Mouse (Mus musculus) ES-Bruce4 (cell line): Measurements from ENCODE around the gene Cit. TPM values are rescaled to one million over a fixed set of nuclear protein-coding genes. Genes with fewer than 3 reads are reported as not detected.

Experiments
- H3K27ac ChIP-seq: 2 replicates; pipeline ENCODE4 v1.5.1; 2012; ENCODE audit warnings: low read length, inconsistent platforms; ENCODE audit not compliant: insufficient read depth
- H3K27me3 ChIP-seq: 2 replicates; pipeline ENCODE4 v1.6.1; 2012; ENCODE audit warnings: mild to moderate bottlenecking, low read length, inconsistent platforms; ENCODE audit not compliant: control insufficient read depth, poor library complexity, insufficient read depth, severe bottlenecking
- H3K36me3 ChIP-seq: 2 replicates; pipeline ENCODE4 v1.6.1; 2012; ENCODE audit warnings: inconsistent platforms, mild to moderate bottlenecking, low read length, moderate library complexity; ENCODE audit not compliant: control insufficient read depth, poor library complexity, insufficient read depth, severe bottlenecking
- H3K4me1 ChIP-seq: one replicate; pipeline ENCODE4 v1.8.1; 2011; ENCODE audit warnings: low read length; ENCODE audit not compliant: control insufficient read depth, insufficient read depth
- H3K4me3 ChIP-seq: 2 replicates; pipeline ENCODE4 v1.5.1; 2011; ENCODE audit warnings: low read depth, mild to moderate bottlenecking, low read length
- H3K9ac ChIP-seq: 2 replicates; pipeline ENCODE4 v1.6.1; 2012; ENCODE audit warnings: low read depth, mild to moderate bottlenecking, inconsistent platforms; ENCODE audit not compliant: poor library complexity, severe bottlenecking
- H3K9me3 ChIP-seq: replicated peaks from 2 replicates; pipeline ENCODE4 v1.6.1; 2012; ENCODE audit warnings: mild to moderate bottlenecking, low read length, inconsistent platforms; ENCODE audit not compliant: control insufficient read depth, poor library complexity, insufficient read depth, severe bottlenecking
- CTCF ChIP-seq: IDR thresholded peaks from one replicate; pipeline ENCODE4 v1.8.1; 2011; ENCODE audit warnings: low read depth, low read length
- EP300 ChIP-seq: IDR thresholded peaks from 2 replicates; pipeline ENCODE4 v1.6.1; 2011; ENCODE audit warnings: low read depth, low read length; ENCODE audit not compliant: insufficient read depth
- POLR2A ChIP-seq: IDR thresholded peaks from one replicate; pipeline ENCODE4 v1.8.1; 2011; ENCODE audit warnings: low read length; ENCODE audit not compliant: insufficient read depth
- polyA plus RNA-seq: library from polyadenylated mRNA; stranded (reverse); fragments of >200 nt; gene quantifications from 2 replicates; pipeline ENCODE4 v1.2.4, GENCODE M21; 2011; ENCODE audit warnings: low read depth; ENCODE audit not compliant: missing spikeins, insufficient read depth, insufficient read length

Cit gene
- polyA plus RNA-seq, 1 experiment: 67.1 TPM

DNA sequence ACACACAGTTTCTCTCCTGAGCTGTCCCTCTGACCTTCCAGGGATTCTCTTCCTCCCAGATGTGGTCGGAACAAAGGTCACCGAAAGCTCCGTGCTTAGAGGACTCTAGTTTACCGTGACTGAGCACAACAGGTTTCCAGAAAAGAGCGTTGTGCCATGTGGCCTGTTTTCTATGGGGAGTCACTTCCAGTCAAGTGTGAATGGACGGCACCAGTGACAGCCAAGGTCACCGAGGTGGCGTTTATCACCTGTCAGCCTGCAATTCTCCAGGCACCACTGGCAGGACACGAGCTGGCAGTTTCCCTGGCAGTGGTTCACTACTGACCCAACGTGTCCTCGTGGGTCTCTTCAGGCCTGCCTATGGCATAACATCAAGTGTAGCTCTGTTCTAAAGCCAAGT, 174.3 kb downstream of the Cit start:
- H3K36me3 ChIP-seq: peaks cover 51% of the 10 kb centered on the region
- TF ChIP-seq EP300 (no peak), POLR2A (no peak), CTCF (no peak)
- no peaks in the 10 kb centered on the region for H3K9me3 ChIP-seq
- peaks cover 1% of the 10 kb centered on the region for H3K4me1 ChIP-seq
- no peak overlapping the region for H3K9ac ChIP-seq
- no peak overlapping the region for H3K4me3 ChIP-seq
- no peaks in the 10 kb centered on the region for H3K27me3 ChIP-seq
- no peak overlapping the region for H3K27ac ChIP-seq

DNA sequence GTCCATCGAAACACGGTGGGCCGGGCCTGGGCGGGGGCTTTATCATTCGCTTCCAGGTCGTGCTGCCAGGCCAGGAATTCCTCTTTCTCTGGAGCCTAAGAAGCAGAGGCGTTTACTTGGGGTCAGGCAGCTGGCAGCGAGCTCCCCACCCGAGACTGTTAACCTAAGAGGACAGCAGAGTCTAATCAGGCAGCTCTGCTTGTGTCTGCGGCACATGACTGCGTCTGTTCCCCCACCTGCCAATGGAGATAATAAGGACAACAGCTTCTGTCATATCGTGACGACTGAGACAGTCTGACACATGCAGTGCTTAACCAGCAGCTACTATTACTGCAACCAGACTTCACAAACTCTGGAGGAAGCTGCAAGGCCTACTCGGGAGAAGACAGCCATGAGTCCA, 176.5 kb downstream of the Cit start:
- no peaks in the 10 kb centered on the region for H3K27me3 ChIP-seq
- peaks cover 41% of the 10 kb centered on the region for H3K36me3 ChIP-seq
- no peaks in the 10 kb centered on the region for H3K9me3 ChIP-seq
- no peak for TF ChIP-seq EP300
- TF ChIP-seq POLR2A: no peak
- TF ChIP-seq CTCF: no peak
- no peak overlapping the region for H3K27ac ChIP-seq
- no peak overlapping the region for H3K4me3 ChIP-seq
- no peak overlapping the region for H3K9ac ChIP-seq
- peaks cover 1% of the 10 kb centered on the region for H3K4me1 ChIP-seq

DNA sequence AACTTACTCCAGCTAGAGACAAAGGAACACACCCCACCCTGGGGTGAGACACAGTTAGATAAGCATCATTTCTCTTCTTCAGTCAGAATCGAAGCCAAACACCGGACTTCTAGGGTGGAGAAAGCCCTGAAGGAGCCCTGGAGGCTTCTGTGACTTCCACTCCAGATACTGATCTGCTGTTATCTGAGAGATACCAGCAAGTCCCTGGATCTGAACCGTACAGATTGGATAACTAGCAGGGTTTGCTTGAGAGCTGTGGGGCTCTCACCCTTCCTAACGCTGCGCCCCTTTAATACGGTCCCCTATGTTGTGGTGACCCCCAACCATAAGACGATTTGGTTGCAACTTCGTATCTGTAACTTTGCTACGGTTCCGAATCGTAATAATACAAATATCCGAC, 177.1 kb downstream of the Cit start:
- Histone ChIP-seq H3K9ac (no peak overlapping the region), H3K27me3 (no peaks in the 10 kb centered on the region), H3K4me3 (no peak overlapping the region), H3K9me3 (no peaks in the 10 kb centered on the region), H3K27ac (no peak overlapping the region), H3K4me1 (peaks cover 1% of the 10 kb centered on the region), H3K36me3 (peaks cover 36% of the 10 kb centered on the region)
- TF ChIP-seq CTCF: no peak
- no peak for TF ChIP-seq POLR2A
- TF ChIP-seq EP300: no peak

DNA sequence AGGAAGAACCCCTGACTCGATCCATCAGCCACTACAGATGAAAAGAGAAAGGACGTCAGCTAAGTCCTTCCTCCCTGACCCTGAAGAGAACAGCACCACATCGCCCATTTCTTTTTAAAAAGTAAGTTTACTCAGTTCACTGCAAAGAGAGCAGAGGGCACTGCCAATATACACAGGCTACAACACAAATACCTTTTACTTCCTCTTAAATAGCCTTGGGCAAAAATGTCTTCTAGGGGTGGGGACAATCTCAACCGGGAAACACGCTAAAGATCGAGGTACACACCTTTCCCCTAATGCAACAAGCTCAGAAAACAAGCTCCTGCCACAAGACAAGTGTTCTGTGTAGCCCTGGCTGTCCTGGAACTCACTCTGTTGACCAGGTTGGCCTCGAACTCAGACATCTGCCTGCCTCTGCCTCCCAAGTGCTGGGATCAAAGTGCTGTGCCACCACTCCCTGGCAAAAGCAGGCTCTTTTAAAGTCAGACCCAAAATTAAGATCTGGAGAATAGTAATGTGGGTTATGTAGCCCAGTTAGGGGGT, 177.7 kb downstream of the Cit start:
- H3K27ac ChIP-seq: no peak overlapping the region
- no peaks in the 10 kb centered on the region for H3K9me3 ChIP-seq
- H3K27me3 ChIP-seq: no peaks in the 10 kb centered on the region
- peaks cover 31% of the 10 kb centered on the region for H3K36me3 ChIP-seq
- H3K4me1 ChIP-seq: peaks cover 1% of the 10 kb centered on the region
- H3K9ac ChIP-seq: no peak overlapping the region
- H3K4me3 ChIP-seq: peak overlapping the region; percentile 13; the same call in 1 of the 2 replicates
- TF ChIP-seq EP300: no peak
- TF ChIP-seq POLR2A: no peak
- TF ChIP-seq CTCF: no peak

DNA sequence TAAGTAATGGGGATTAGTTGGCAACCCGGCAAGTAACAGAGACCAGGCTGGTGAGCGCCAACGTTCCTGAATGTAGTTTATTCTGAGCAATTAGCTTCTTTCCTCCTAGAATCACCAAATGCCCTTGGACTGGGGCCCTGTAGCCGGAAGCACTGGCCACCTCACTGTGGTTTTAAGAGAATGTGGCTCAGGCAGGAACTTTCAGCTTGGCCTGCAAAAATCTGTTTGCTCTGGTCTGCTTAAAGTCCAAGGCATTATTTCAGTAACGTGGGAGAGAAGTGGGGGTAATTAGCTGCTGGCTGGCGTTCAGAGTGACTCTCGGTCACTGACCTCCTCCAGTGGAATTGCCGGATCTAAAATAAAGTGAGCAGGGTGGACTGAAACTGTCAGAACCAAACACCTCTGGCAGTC, 178.2 kb downstream of the Cit start:
- peak overlapping the region; percentile 78 for H3K9ac ChIP-seq
- peak overlapping the region; percentile 71 for H3K4me3 ChIP-seq
- no peaks in the 10 kb centered on the region for H3K27me3 ChIP-seq
- TF ChIP-seq POLR2A (no peak), CTCF (no peak), EP300 (no peak)
- no peak overlapping the region for H3K27ac ChIP-seq
- H3K9me3 ChIP-seq: no peaks in the 10 kb centered on the region
- H3K4me1 ChIP-seq: peaks cover 1% of the 10 kb centered on the region
- peaks cover 26% of the 10 kb centered on the region for H3K36me3 ChIP-seq

DNA sequence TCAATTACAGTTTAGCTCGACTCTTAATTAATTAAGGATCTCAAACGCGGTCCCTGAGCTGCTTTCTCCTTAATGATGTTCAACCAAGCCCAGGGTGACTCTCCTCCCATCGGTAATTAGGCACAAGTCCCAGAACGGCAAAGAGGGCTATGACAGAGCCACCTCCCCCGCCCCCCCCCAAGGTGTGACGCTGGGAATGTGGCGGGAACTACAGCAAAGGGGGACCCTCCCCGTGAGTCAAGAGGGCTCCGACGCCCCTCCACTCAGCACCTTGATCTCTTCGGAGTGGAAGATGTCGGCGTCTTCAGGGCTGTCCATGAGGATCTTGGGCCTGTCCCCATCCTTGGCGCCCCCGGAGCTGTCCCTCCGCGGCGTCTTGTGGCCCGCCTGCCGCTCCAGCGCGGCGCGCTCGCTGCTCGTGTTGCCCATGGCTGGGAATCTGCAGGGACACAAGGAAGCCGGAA, 178.8 kb downstream of the Cit start:
- Histone ChIP-seq H3K4me3 (peak overlapping the region; percentile 71), H3K9me3 (no peaks in the 10 kb centered on the region), H3K4me1 (peaks cover 4% of the 10 kb centered on the region), H3K36me3 (peaks cover 22% of the 10 kb centered on the region), H3K27me3 (no peaks in the 10 kb centered on the region), H3K9ac (peak overlapping the region; percentile 78), H3K27ac (no peak overlapping the region)
- TF ChIP-seq EP300 (no peak), CTCF (no peak), POLR2A (no peak)
